In genomic region chr5:97876895-97877294, GRCm38 (mm10) we compare ENCODE assay signal across 28 mouse cellular contexts.
"Had no signal": no experiment of that assay in that cellular context is flagged by ENCODE, and none has a peak within 500 bp of the region (broad histone marks: within the 10 kb centered on the region; RNA-seq: fewer than 3 reads in every experiment).

No protein-coding gene starts in this region.

- ATAC-seq: forebrain, embryonic 13.5 days; forebrain, embryonic 14.5 days; forebrain, embryonic 15.5 days; forebrain, embryonic 16.5 days; forebrain, postnatal 0 days had no signal

- H3K4me2 ChIP-seq: embryonic facial prominence, embryonic 12.5 days; embryonic facial prominence, embryonic 13.5 days; embryonic facial prominence, embryonic 15.5 days; forebrain, embryonic 12.5 days; forebrain, embryonic 13.5 days; forebrain, embryonic 15.5 days had no signal

- H3K27ac ChIP-seq: embryonic facial prominence, embryonic 10.5 days; embryonic facial prominence, embryonic 12.5 days; embryonic facial prominence, embryonic 13.5 days; embryonic facial prominence, embryonic 15.5 days; forebrain, embryonic 10.5 days; forebrain, embryonic 12.5 days; forebrain, embryonic 13.5 days; forebrain, embryonic 15.5 days; gastrocnemius, adult 2 months had no signal

- H3K4me1 ChIP-seq: embryonic facial prominence, embryonic 10.5 days; embryonic facial prominence, embryonic 12.5 days; embryonic facial prominence, embryonic 13.5 days; embryonic facial prominence, embryonic 15.5 days; forebrain, embryonic 12.5 days; forebrain, embryonic 13.5 days; forebrain, embryonic 15.5 days had no signal

- H3K9ac ChIP-seq: embryonic facial prominence, embryonic 12.5 days; embryonic facial prominence, embryonic 13.5 days; embryonic facial prominence, embryonic 15.5 days; forebrain, embryonic 12.5 days; forebrain, embryonic 13.5 days; forebrain, embryonic 15.5 days; forebrain, postnatal 0 days had no signal

- H3K27me3 ChIP-seq: embryonic facial prominence, embryonic 12.5 days; embryonic facial prominence, embryonic 13.5 days; embryonic facial prominence, embryonic 15.5 days; forebrain, embryonic 12.5 days; forebrain, embryonic 13.5 days; forebrain, embryonic 15.5 days had no signal

- H3K4me3 ChIP-seq: embryonic facial prominence, embryonic 10.5 days; embryonic facial prominence, embryonic 12.5 days; embryonic facial prominence, embryonic 13.5 days; embryonic facial prominence, embryonic 15.5 days; erythroblast, embryonic 14.5 days; forebrain, embryonic 10.5 days; forebrain, embryonic 12.5 days; forebrain, embryonic 13.5 days; forebrain, embryonic 15.5 days; gastrocnemius, adult 2 months had no signal

- DNase-seq: cerebellum, adult 18-20 months; cerebellum, adult 2 months; cerebellum, adult 8-10 months; cerebellum, adult 9-10 months; cerebellum, adult 9-11 months; cerebellum, postnatal 10 days; cerebellum, postnatal 14 days; cerebellum, postnatal 25 days; cerebellum, postnatal 36 days; embryo, embryonic 11 days; forebrain, postnatal 0 days; gastrocnemius, adult 2 months; gastrocnemius, postnatal 10 days; gastrocnemius, postnatal 14 days; gastrocnemius, postnatal 25 days; gastrocnemius, postnatal 36 days; heart, adult 11 months had no signal

- H3K9me3 ChIP-seq: embryonic facial prominence, embryonic 10.5 days; embryonic facial prominence, embryonic 12.5 days; embryonic facial prominence, embryonic 13.5 days; embryonic facial prominence, embryonic 15.5 days; forebrain, embryonic 10.5 days; forebrain, embryonic 12.5 days; forebrain, embryonic 13.5 days; forebrain, embryonic 15.5 days had no signal

- H3K36me3 ChIP-seq: embryonic facial prominence, embryonic 10.5 days; embryonic facial prominence, embryonic 12.5 days; embryonic facial prominence, embryonic 13.5 days; embryonic facial prominence, embryonic 15.5 days; forebrain, embryonic 10.5 days; forebrain, embryonic 12.5 days; forebrain, embryonic 15.5 days had no signal
